Mouse (Mus musculus) intestine, embryonic 16.5 days (tissue): ENCODE results near the gene Bet1l. TPM values are rescaled to one million over a fixed set of nuclear protein-coding genes. Genes with fewer than 3 reads are reported as not detected.

Experiments
- ATAC-seq: fragments of 200-750 bp; cut with Nextera tagmentation; 2 replicates; pipeline ENCODE4 v1.8.0; 2017; ENCODE audit warnings: moderate TSS enrichment, moderate library complexity
- H3K27ac ChIP-seq: fragments of 300-500 bp; sonication (generic); 2 replicates; pipeline ENCODE4 v1.5.1; 2014; ENCODE audit warnings: mild to moderate bottlenecking, low read length
- H3K27me3 ChIP-seq: fragments of 300-500 bp; sonication (generic); replicated peaks from 2 replicates; pipeline ENCODE4 v1.6.1; 2014; ENCODE audit warnings: low read length, control low read depth, mixed read lengths; ENCODE audit not compliant: control insufficient read depth, insufficient read depth
- H3K36me3 ChIP-seq: fragments of 300-500 bp; sonication (generic); 2 replicates; pipeline ENCODE4 v1.6.1; 2014; ENCODE audit warnings: low read length, control low read depth; ENCODE audit not compliant: control insufficient read depth, insufficient read depth
- H3K4me1 ChIP-seq: fragments of 300-500 bp; sonication (generic); 2 replicates; pipeline ENCODE4 v1.6.1; 2014; ENCODE audit warnings: low read length, control low read depth, mixed read lengths; ENCODE audit not compliant: control insufficient read depth, insufficient read depth
- H3K4me2 ChIP-seq: fragments of 300-500 bp; sonication (generic); 2 replicates; pipeline ENCODE4 v1.6.1; 2014; ENCODE audit warnings: low read depth, low read length, control low read depth
- H3K4me3 ChIP-seq: fragments of 300-500 bp; sonication (generic); 2 replicates; pipeline ENCODE4 v1.5.1; 2014; ENCODE audit warnings: mild to moderate bottlenecking, low read length
- H3K9ac ChIP-seq: fragments of 300-500 bp; sonication (generic); 2 replicates; pipeline ENCODE4 v1.6.1; 2014; ENCODE audit warnings: low read depth, low read length
- H3K9me3 ChIP-seq: fragments of 300-500 bp; sonication (generic); 2 replicates; pipeline ENCODE4 v1.6.1; 2016; ENCODE audit warnings: low read length, control low read depth; ENCODE audit not compliant: control insufficient read depth
- WGBS: fragments of 180-500 bp; shearing (Covaris S2); extraction: QIAGEN DNeasy Blood & Tissue Kit; methylation state at CpG from one replicate; pipeline ENCODE4 v1.1.7; 2014; 5-methylcytosine and 5-hydroxymethylcytosine counted together
- polyA plus RNA-seq: library from polyadenylated mRNA; unstranded; fragments of >200 nt; fragmentation: Nextera tagmentation; extraction: Ambion mirVana; gene quantifications from 2 replicates; pipeline ENCODE4 v1.2.1, GENCODE M21; 2015

Gene Bet1l
- polyA plus RNA-seq, 1 experiment from 2014 or later: 35.1 TPM

- peak; percentile 72 for ATAC-seq
- Histone ChIP-seq H3K9me3 (no peaks in the 10 kb centered on the region), H3K27ac (no peak within 1 kb of the TSS), H3K36me3 (no peaks in the 10 kb centered on the region), H3K9ac (peak within 1 kb of the TSS; percentile 53), H3K4me3 (peak within 1 kb of the TSS; percentile 47), H3K4me2 (peak within 1 kb of the TSS; percentile 66), H3K4me1 (peaks cover 9% of the 10 kb centered on the region), H3K27me3 (no peaks in the 10 kb centered on the region)
- 2% methylated on average over 21 of the region's 21 CpGs for WGBS
Measured at GRCm38 (mm10) chr7:140821653-140822329, 35.6 kb downstream of the Bet1l start, which contains the start of gene Zfp941. Gene Zfp941, minus strand, starts transcription at chr7:140822178.

GRCm38 (mm10) chr7:140821305-140821652 is 36.1 kb downstream of the Bet1l start:
- Histone ChIP-seq H3K9ac (no peak overlapping the region), H3K9me3 (no peaks in the 10 kb centered on the region), H3K4me3 (peak overlapping the region; percentile 47), H3K27ac (no peak overlapping the region), H3K27me3 (no peaks in the 10 kb centered on the region), H3K4me2 (peak overlapping the region; percentile 66), H3K36me3 (no peaks in the 10 kb centered on the region), H3K4me1 (peaks cover 9% of the 10 kb centered on the region)
- ATAC-seq: no peak
- WGBS: 52% methylated on average over 5 of the region's 5 CpGs

GRCm38 (mm10) chr7:140820173-140820572 is 37.2 kb downstream of the Bet1l start:
- WGBS: 55% methylated on average over 4 of the region's 4 CpGs
- Histone ChIP-seq H3K36me3 (no peaks in the 10 kb centered on the region), H3K4me3 (no peak overlapping the region), H3K4me1 (peaks cover 9% of the 10 kb centered on the region), H3K27me3 (no peaks in the 10 kb centered on the region), H3K9me3 (no peaks in the 10 kb centered on the region), H3K9ac (no peak overlapping the region), H3K4me2 (no peak overlapping the region), H3K27ac (no peak overlapping the region)
- ATAC-seq: no peak

- Histone ChIP-seq H3K4me2 (no peak overlapping the region), H3K4me1 (no peaks in the 10 kb centered on the region), H3K9me3 (no peaks in the 10 kb centered on the region), H3K27me3 (no peaks in the 10 kb centered on the region), H3K36me3 (no peaks in the 10 kb centered on the region), H3K27ac (no peak overlapping the region), H3K4me3 (no peak overlapping the region), H3K9ac (no peak overlapping the region)
- 88% methylated on average over 12 of the region's 12 CpGs for WGBS
- no peak for ATAC-seq
Measured at GRCm38 (mm10) chr7:140812850-140813249, 44.5 kb downstream of the Bet1l start.

GRCm38 (mm10) chr7:140811714-140812113 is 45.7 kb downstream of the Bet1l start:
- Histone ChIP-seq H3K4me3 (no peak overlapping the region), H3K9me3 (no peaks in the 10 kb centered on the region), H3K27ac (no peak overlapping the region), H3K36me3 (no peaks in the 10 kb centered on the region), H3K4me1 (no peaks in the 10 kb centered on the region), H3K27me3 (no peaks in the 10 kb centered on the region), H3K4me2 (no peak overlapping the region), H3K9ac (no peak overlapping the region)
- 89% methylated on average over 13 of the region's 13 CpGs for WGBS
- ATAC-seq: no peak

GRCm38 (mm10) chr7:140810496-140810895 is 46.9 kb downstream of the Bet1l start:
- no peaks in the 10 kb centered on the region for H3K9me3 ChIP-seq
- H3K36me3 ChIP-seq: no peaks in the 10 kb centered on the region
- no peak overlapping the region for H3K27ac ChIP-seq
- H3K4me2 ChIP-seq: no peak overlapping the region
- H3K9ac ChIP-seq: no peak overlapping the region
- ATAC-seq: no peak
- no peaks in the 10 kb centered on the region for H3K4me1 ChIP-seq
- 92% methylated on average over 6 of the region's 6 CpGs for WGBS
- H3K27me3 ChIP-seq: no peaks in the 10 kb centered on the region
- H3K4me3 ChIP-seq: no peak overlapping the region

GRCm38 (mm10) chr7:140805704-140806103 is 51.7 kb downstream of the Bet1l start:
- Histone ChIP-seq H3K4me2 (no peak overlapping the region), H3K4me3 (no peak overlapping the region), H3K4me1 (no peaks in the 10 kb centered on the region), H3K27ac (no peak overlapping the region), H3K27me3 (no peaks in the 10 kb centered on the region), H3K9me3 (no peaks in the 10 kb centered on the region), H3K9ac (no peak overlapping the region), H3K36me3 (no peaks in the 10 kb centered on the region)
- 12% methylated on average over 1 of the region's 1 CpGs for WGBS
- ATAC-seq: no peak

Other genes with a start within 250 kb of the Bet1l start
- gene Olfr61, start 228.6 kb downstream of the Bet1l start, polyA plus RNA-seq: not detected in 2 replicates
- gene Olfr53, start 211.1 kb downstream of the Bet1l start, polyA plus RNA-seq: not detected in 2 replicates
- gene Olfr539, start 197.6 kb downstream of the Bet1l start, polyA plus RNA-seq: not detected in 2 replicates
- gene Olfr45, start 175.6 kb downstream of the Bet1l start, polyA plus RNA-seq: not detected in 2 replicates
- not detected in 2 replicates for gene Olfr541, start 160.3 kb downstream of the Bet1l start, polyA plus RNA-seq
- gene Cyp2e1, start 93.8 kb downstream of the Bet1l start, polyA plus RNA-seq: not detected in 2 replicates
- 0.18 and 0.38 TPM in 2 replicates for gene Syce1, start 69.7 kb downstream of the Bet1l start, polyA plus RNA-seq
- 0.95 and 1.1 TPM in 2 replicates for gene Zfp941, start 35.4 kb downstream of the Bet1l start, polyA plus RNA-seq
- gene Urah, start 22.6 kb downstream of the Bet1l start, polyA plus RNA-seq: 6.1 and 7.5 TPM in 2 replicates
- not detected in 2 replicates for gene Scgb1c1, start 12.0 kb downstream of the Bet1l start, polyA plus RNA-seq
- not detected in 2 replicates for gene Odf3, start 9.8 kb downstream of the Bet1l start, polyA plus RNA-seq
- not detected in 2 replicates for gene Gm45785, start 1.2 kb downstream of the Bet1l start, polyA plus RNA-seq
- 68.3 and 70.1 TPM in 2 replicates for gene Ric8a, start 620 bp downstream of the Bet1l start, polyA plus RNA-seq
- 182 and 197 TPM in 2 replicates for gene Psmd13, start 24.4 kb upstream of the Bet1l start, polyA plus RNA-seq
- 38.6 and 39.2 TPM in 2 replicates for gene Sirt3, start 24.7 kb upstream of the Bet1l start, polyA plus RNA-seq
- 0.45 and 0.62 TPM in 2 replicates for gene Cox8b, start 42.9 kb upstream of the Bet1l start, polyA plus RNA-seq
- 71.1 and 80.5 TPM in 2 replicates for gene Nlrp6, start 63.3 kb upstream of the Bet1l start, polyA plus RNA-seq
- gene Pgghg, start 83.8 kb upstream of the Bet1l start, polyA plus RNA-seq: 23.4 and 23.6 TPM in 2 replicates
- 2.0 and 2.4 TPM in 2 replicates for gene Ifitm5, start 92.7 kb upstream of the Bet1l start, polyA plus RNA-seq
- gene Gm45717, start 98.4 kb upstream of the Bet1l start, polyA plus RNA-seq: 1.0 TPM in 1 of 2 replicates, not detected in the other
- 1,203 and 1,252 TPM in 2 replicates for gene Ifitm2, start 98.4 kb upstream of the Bet1l start, polyA plus RNA-seq
- gene Ifitm1, start 109.6 kb upstream of the Bet1l start, polyA plus RNA-seq: 117 and 123 TPM in 2 replicates
- gene Ifitm3, start 153.2 kb upstream of the Bet1l start, polyA plus RNA-seq: 255 and 269 TPM in 2 replicates
- 1.9 and 2.0 TPM in 2 replicates for gene Ifitm6, start 160.3 kb upstream of the Bet1l start, polyA plus RNA-seq
- not detected in 2 replicates for gene Gm17387, start 171.6 kb upstream of the Bet1l start, polyA plus RNA-seq
- 7.2 and 7.3 TPM in 2 replicates for gene B4galnt4, start 203.5 kb upstream of the Bet1l start, polyA plus RNA-seq
- gene Pkp3, start 220.6 kb upstream of the Bet1l start, polyA plus RNA-seq: 31.3 and 32.4 TPM in 2 replicates
- gene Sigirr, start 243.0 kb upstream of the Bet1l start, polyA plus RNA-seq: 29.4 and 32.8 TPM in 2 replicates